Mouse (Mus musculus): Measurements from ENCODE around the gene Ntng1.

DNA sequence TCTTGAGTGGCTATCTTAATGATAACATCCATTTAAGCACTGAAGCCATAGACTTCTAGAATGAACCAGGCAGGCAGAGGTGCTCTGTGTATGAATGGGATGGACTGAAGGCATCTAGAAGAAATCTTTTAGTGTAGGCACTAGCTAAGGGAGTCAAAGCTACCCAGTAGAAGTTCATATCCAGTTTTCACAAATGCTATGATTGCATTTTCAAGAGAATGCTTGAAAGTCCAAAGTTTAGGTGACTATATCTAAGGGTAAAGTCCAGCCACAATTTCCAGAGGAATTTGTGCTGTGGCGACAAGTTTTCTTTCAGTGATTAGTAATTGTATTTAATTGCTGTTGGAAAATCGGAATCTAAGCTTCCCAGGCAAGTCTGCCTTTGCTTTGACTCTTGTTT, 181.2 kb downstream of the Ntng1 start:
- no peak for TF ChIP-seq EP300 (IDR thresholded peaks at IDR 0.05; ENCODE audit: insufficient read depth, low read depth, low read length)
- TF ChIP-seq CTCF (IDR thresholded peaks at IDR 0.05), result no peak

Data from heart, adult 2 months (tissue).